Mouse (Mus musculus) cerebellum, adult 9-10 months (tissue): ENCODE results near the gene Gabrp.
A peak's percentile ranks its signal among the peaks of the same experiment; 100 is the strongest.

Source experiments
- DNase-seq: peaks from one replicate; pipeline ENCODE4 v3.0.0; 2022

The Gabrp gene

DNA sequence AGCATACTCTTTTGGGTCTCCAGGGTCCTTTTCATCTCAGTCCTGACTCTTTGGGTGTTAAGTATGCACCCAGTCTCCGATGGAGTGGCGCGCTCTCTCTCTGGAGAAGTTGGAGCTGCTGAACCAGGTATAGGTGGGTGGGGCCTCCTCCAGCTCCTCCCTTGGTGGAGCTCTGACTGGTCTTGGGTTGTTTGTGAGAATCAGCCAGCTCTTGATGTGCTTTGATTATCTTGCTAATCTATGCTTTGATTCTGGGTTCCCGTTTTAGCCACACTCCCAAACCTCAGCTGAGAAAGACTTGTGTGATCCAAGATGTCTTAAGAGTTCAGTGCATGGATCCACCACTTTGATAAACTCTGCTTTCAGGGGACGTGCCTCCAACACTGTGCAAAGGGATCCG is at the start of gene Gabrp:
Gene Gabrp (minus strand): TSS at position 101 of the 400 bp plus-strand sequence.
- DNase-seq: no peak

DNA sequence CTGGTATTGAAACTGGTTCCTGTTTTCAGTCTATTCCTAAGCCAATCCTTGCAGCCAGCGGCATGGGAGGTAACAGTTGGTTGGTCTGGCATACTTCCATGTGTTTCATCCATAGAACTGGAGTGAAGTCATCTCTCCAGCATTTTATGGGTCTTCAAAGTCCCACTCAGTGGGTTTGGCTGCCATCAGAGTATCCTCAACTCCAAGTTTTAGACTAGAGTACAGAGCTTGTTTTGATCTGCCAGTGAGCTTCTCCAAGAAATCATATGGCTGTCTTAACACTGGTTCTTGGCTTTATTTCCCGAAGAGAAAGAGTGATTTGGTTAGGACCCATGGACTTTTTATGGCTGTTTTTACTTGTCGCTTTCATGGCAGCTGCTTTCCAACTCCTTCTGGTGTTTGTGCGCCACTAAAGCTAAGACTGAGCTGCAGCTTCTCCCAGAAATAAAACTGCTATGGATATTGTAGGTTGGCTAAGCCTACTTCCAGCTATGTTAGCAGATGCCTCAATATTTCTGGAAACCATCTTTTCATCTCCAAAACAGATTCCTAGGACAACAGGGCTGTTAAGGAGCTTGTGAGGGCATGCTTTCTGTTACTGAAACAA is 48.5 kb upstream of the Gabrp start:
- no peak for DNase-seq

DNA sequence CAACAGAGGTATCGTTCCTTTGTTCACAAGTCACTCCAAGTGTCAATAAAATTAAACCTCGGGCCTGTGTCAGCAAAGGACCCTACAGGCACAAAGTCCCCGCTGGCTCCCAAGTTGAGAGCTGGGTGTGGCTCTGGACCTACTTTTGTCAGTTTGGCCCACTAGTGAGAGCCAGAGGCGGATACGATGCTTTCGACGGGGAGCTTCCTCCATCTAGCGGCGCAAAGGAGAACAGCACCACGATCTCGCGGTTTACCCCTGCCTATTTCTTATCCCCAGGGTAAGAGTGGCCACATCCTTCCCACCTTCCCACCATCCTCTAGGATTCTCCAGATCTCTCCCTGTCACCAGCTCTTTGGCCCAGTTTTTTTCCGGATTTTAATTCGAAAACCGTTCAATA is 35.5 kb upstream of the Gabrp start:
- DNase-seq: peak; percentile 54

DNA sequence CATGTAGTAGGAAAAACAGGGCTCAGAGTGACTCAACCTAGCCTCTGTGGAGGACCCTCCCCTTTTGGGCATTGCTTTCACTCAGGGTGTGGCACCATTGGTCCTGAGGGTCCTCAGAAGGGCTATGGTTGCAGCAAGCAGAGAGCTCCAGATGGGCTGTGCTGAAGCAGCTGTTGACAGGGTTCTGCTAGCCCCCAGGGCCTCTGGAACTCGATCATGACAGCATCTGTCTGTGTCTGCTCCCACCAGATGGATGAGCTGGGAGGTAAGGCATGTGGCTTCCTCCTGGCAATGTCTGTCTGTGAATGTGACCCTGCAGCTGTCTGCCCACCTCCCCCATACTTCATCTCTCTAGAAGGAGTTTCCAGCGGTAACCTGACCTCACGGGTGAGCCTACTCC is 29.0 kb upstream of the Gabrp start:
- no peak for DNase-seq

DNA sequence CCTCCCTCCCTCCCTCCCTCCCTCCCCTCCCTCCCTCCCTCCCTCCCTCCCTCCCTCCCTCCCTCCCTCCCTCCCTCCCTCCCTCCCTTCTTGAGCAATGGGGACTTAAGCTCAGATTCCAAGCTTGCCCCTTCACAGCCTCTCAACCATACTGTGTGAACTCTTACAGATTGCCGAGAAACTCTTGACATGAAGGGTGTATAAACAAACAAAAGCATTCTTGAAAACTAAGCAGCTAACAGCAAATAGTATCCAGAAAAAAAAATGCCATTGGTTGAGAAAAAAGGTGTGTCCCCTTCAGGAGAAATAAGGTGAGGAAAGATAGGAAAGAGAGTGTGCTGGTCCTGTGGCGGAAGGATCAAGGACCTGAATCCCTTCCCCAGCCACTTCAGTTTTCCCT is 24.4 kb upstream of the Gabrp start:
- DNase-seq: no peak

DNA sequence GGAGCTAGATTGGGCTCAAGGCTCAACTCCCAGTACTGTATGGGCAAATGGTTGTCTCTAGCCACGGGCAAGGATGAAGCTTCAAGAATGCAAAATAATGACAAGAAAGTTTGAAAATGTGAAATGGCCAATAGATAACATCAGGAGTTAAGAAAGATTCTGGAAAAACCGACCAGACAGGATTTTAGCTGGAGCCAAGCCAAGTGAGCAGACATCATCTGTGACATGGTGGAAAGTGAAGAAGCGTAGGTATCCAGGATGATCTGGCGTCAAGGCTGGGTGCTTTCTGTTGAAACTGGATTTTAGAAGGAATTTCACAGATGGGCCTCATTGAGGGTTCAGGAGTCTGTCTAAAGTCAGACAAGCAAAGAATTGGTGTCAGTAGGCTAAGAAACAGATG is 20.2 kb upstream of the Gabrp start, which contains the start of gene D130052B06Rik:
Gene D130052B06Rik (plus strand): TSS at position 317 of the 400 bp plus-strand sequence.
- DNase-seq: no peak

DNA sequence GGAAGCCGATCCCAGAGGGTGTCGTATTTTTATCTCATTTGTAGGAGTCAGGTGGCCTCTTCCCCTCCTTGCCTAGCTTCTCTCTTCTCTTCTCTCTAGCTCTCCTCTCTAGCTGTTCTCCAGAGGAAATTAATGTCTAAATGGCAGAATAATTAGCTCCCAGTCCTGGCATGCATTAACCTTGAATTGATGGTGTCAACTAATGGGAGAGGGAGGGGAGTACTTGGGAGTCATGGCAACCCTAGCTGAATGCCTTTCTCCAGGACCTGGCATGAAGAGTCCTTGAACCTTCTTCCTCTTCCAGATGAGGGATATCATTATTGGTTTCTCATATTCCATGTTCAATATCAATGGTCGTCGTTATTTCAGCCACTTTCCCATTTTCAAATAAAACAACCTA is 17.9 kb upstream of the Gabrp start:
- DNase-seq: no peak

DNA sequence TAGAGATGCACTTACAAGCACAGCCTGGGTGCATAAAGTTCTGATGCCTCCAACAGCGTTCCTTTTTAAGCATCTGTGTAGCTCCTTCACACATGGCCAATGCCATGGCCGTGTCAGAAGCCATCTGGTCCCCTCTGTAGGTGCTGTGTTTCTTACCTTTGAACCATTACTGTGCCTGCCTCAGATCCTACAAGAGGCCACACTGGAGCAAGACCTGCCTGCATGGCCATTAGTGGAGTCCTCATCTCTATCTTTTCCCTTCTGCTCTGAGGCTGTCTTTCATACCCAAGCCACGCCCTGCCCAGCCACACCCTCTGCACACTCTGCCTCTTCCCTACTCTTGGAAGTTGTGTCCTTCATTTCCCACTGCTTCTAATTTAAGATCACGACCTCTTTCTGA is 14.1 kb upstream of the Gabrp start:
- no peak for DNase-seq

DNA sequence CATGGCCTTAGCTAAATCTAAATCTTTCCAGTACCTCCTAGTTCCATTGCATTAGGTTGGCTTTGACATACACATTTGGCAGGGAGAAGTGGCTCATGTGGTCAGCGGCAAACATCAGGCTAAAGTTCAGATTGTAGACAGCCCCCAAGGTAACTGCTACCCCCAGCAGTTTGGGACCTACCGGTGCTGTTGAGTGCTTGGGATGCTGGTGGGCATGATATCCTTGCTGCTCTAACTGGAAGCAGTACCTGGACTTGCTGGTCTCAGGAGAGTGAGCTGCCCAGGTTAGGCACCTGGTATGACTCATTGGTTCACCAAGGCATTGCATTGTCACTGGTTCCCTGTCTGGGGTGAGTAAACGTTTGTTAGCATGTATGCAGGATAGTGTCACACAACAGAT is 12.0 kb upstream of the Gabrp start:
- DNase-seq: no peak

DNA sequence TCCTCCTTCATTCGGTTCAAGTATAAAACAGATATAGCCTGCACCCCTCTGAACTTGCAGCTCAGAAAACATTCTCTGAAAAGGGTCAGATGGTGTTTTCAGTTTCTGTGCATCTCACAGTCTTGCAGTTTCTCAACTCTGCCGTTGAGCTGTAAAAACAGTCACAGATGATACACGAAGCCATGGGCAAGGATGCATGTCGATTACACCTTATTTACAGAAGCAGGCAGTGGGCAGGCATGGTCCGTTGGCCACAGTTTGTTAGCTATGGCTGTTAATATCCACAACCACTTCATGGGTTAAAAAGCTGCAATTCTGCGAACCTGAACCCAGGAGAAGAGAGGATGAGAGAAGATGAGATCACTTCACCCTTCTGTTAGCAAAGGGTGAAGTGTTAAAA is 7.9 kb upstream of the Gabrp start:
- DNase-seq: no peak

DNA sequence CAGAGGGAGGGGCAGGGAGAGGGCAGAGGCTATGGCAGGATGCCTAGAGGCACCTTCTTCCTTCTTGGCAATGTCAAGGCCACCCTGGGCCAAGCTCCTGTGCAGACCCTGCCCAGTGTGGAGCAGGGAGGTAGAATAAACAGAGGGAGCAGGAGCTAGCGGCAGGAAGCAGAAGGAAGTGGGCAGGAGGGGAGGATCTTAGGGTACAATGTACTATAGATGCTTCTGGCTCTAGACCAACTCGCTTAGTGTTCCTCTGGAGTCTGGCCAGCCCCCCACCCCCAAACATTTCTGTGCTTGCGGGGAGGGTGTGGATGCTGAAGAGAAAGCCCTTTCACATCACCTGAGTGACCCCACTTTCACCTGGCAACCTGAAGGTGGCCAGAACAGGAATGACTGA is 862 bp upstream of the Gabrp start:
- DNase-seq: no peak

DNA sequence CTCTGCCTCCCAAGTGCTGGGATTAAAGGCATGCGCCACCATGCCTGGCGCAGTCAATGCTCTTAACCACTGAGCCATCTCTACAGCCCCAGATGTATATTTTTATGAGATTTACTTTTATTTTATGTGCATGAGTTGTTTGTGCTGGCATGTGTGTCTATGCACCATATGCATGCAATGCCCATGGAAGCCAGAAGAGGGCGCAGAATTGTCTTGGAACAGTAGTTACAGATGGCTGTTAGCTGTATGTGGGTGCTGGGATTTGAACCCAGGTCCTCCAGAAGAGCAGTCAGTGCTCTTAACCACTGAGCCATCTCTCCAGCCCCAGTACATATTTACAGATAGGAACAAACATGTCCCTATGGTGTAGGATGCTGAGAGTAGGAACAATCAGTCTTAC is 3.8 kb downstream of the Gabrp start:
- DNase-seq: no peak

DNA sequence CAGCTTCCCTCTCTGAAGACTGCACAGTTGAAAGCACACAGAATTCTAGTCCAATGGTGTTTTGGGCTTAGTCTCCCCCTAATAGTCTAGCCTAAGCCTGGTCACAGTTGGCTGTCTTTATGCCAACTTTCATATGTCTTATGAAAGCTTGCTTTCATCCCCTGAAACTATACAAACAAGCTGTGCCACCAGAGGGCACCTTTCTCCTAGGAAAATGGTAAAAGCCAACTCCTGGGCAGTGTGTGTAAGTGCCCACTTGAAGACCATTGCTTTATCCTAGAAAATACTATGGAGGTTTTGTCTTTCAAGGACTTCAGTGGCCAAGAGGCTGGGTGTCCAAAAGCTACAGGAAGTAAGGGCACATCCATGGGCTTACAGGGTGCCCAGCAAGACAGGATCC is 8.3 kb downstream of the Gabrp start:
- DNase-seq: peak; percentile 3

DNA sequence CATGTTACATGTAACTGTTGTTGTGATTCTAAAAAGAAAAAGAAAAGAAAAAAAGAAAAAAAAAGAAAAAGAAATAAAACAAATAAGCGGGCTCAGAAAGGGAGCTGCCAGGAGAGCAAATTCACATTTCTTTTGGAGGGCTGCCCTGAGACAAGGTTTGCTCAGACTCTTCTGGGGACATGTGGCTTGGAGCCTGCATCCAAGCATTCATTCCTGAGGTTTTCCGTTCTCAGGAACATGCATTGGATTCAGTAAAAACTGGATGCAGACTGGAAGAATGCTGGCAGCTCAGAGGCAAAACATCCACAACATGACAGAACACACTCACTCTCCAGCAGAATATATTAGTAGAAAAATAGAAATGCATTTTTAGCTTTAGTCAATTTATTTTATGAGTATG is 14.8 kb downstream of the Gabrp start:
- no peak for DNase-seq

DNA sequence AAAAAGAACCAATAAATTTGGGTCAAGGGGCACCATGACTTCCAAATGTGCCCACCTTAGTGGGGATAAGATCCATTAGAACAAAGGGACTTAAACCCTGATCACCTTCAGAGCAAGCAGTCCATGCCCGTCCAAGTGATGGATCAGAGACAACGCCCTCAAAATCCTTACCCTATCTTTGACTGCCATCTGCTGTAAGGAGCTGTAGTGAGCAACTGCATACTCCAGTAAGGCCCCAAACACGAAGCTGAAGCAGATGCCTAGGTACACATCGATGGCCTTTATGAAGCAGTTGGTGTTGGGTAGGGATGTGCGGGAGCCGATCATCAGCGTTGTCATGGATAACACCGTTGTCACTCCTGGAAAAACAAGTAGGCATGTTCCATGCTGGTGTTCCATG is 24.6 kb downstream of the Gabrp start:
- peak; percentile 40 for DNase-seq

DNA sequence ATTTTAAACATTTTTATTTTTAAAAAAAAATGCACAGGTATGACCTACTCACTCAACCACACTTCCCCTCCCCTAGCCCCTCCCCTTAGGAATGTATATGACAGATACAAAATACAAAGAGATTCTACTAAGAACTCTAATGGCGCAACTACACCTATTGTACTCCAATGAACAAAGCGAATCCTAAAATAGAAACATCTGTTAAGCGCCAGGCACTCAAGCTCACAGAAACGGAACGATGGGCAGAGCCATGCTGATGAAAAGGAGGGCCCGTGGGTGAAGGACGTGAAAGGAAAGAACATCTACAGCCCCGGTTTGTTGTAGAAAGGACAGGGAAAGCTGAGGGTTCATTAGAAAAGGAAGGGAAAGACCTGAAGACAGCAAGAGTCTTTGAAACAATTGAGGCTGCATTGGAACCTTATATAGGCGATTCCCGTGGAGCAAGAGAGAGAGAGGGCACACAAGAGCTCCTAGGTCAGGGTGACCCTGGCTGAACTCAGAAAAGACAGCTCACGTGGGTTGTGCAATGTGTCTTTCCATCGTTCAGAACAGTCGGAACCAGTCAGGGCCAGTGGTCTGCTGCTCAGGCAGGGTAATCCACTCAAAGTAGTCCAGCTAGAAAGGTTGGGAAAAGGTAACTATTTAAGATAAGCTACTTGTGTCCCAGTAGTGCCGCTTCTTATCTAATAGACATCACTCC is 27.7 kb downstream of the Gabrp start:
- DNase-seq: no peak

DNA sequence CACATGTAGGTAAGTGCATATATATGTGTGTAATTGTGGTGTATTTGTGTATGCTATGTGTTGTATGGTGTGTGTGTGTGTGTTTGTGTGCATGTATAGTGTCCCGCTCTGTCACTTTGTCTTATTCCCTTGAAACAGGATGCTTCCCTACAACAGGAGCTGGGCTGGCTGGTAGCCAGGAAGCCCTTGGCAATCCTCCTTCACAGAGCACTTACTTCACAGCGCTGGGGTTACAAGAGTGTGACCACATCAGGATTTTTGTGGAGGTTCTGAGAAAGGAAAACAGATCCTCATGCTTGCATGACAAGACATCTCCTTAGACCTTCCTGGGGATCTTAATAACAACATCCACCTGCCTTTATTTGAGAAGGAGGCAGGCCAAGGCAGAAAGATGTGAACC is 31.4 kb downstream of the Gabrp start:
- no peak for DNase-seq

DNA sequence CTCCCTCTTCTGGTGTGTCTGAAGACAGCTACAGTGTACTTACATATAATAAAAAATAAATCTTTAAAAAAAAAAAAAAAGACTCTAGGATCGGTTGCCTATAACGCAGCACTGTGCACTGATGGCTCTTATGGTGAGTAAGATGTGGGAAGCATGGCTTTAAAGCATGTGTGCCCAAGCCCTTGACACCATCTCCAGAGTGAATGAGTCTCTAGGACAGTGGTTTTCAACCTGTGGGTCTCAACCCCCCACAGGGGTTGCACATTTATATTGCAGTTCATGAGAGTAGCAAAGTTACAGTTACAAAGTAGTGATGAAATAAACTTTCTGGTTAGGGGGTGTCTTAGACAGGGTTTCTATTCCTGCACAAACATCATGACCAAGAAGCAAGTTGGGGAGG is 33.8 kb downstream of the Gabrp start:
- DNase-seq: no peak

DNA sequence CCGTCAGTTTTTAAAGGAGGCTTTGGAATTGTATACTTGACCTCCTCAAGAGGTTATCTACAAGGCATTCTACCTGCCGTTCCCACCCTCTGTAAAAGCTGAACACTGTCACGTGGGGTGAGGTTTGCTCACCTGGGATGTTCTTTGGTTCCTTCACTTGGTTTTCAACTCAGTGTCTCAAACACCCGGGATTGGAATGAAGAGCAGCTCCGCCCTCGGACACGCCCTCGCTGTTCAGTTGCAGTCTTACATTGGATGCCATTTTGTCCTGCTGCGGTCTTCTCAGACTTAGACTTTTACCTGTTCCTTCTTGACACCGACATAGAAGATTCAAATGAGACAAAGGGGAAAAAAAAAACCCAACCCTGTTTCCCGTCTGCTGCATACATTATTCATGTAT is 34.6 kb downstream of the Gabrp start:
- no peak for DNase-seq

DNA sequence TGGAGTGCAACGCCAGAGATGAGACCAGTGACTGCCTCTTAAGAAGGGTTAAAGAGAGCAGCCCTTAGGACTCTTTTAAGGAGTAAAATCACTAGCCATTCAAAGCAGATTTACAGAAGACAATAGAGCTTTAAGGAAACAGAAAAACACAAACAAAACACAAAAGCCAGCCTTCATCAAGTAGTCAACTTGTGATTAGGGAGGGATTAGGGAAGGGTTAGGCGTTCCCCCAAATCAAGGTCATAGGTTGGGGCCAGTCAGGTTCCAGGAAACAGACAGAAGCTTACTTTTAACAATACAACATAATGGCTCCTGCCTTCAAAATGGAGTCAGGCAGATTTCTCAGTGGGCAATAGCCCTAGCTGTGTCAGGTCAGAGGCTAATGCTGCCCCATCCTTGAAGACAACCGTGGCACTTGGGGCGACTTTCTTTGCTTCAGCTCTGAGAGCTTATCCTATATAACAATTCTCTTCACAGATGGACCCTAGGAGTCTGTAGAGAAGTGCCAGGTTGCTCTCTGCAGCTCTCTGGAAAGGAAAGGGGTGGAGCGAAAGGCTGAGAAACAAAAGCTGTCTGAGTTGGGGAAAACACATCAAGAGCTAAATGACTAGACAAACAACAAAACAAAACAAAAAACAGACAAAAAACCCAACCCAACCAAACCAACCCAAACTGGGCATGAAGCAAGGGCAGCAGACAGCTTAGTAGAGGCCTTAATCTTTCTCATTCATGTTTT is 41.2 kb downstream of the Gabrp start:
- no peak for DNase-seq

DNA sequence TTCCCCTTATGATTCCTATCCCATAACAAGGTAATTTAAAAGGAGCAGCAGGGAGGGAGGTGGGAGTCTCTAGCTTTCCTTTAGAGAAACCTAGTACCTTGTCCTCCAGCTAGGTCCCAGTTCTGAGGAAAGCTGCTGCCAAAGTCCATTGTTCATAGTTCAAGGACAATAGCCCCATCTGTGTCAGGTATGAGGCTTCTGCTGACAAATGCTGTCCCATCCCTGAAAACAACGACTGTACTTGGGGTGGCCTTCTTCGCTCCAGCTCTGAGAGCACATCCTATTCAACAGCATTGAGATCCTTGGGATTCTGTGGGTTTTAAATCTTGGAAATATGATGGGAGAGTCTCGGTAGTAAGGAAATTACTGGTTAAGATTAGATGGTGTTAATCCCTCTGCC is 42.1 kb downstream of the Gabrp start:
- no peak for DNase-seq

DNA sequence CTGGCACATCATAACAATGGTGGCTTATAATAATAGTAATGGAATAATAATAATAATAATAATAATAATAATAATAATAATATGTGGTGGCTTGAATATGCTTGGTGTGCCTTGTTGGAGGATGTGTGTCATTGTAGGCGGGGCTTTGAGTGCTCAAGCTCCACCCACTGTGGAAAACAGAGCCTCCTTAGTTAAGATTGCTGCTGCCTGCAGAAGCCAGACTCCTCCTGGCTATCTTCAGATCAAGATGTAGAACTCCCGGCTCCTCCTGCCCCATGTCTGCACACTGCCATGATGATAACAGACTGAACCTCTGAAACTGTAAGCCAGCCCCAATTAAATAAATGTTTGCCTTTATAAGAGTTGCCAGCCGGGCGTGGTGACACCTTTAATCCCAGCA is 44.2 kb downstream of the Gabrp start:
- DNase-seq: no peak

DNA sequence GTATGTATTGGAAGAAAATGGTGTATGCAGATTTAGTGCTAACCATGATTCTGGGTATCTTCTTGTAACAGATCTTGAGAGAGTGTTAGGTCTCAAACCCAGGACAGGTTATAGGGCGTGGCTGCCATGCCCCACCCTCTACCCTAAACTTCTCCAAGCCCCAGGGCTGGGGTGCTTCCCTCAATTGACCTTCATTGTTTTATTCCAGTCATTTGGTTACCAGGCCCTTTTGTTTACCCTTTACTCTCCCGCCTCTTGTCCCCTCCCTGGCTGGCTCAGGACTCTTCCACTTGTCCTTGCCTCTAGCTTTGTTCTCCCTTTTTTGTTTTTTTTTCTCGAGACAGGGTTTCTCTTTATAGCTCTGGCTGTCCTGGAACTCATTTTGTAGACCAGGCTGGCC is 45.2 kb downstream of the Gabrp start:
- no peak for DNase-seq

DNA sequence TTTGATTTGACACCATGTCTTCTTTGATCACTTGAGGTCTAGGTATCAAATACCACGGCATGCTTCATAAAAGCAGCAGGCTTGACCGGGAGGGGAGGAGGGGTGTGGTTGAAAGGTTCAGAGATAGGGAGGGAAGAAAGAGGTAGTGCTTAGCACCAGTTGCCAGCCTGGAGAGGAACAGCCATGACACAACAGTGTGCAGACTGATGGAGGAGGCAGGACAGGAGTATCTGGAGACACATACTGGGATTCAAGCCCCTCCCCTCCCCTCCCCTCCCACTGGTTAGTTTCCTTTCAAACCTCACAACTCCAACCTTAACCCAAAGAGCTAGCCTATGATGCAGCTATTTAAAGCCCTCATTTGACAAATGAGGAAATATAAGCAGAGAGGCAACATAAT is 49.2 kb downstream of the Gabrp start:
- no peak for DNase-seq
